Mouse (Mus musculus) bone marrow, adult 2 months (tissue): ENCODE measurements around the gene Fam163a.

Experiments
- CTCF ChIP-seq: fragments of 200-500 bp; IDR thresholded peaks from 2 replicates; pipeline ENCODE4 v1.5.1; 2011; ENCODE audit warnings: low read length, control low read depth; ENCODE audit not compliant: control insufficient read depth, insufficient read depth
- POLR2A ChIP-seq: fragments of 200-500 bp; IDR thresholded peaks from 2 replicates; pipeline ENCODE4 v1.6.1; 2011; ENCODE audit warnings: low read depth, mild to moderate bottlenecking, control low read depth, low read length, borderline replicate concordance; ENCODE audit not compliant: control insufficient read depth

GRCm38 (mm10) chr1:156184158-156184571 is 20.7 kb downstream of the Fam163a start:
- TF ChIP-seq CTCF (no peak), POLR2A (no peak)
